Mouse (Mus musculus): ENCODE results near the gene Gm20388.

GRCm38 (mm10) chr8:123536242-123536989 is 3625.8 kb downstream of the Gm20388 start:
- no peak for TF ChIP-seq CTCF (IDR thresholded peaks at IDR 0.05; ENCODE audit: low read depth, low read length)
- no peak for TF ChIP-seq POLR2A (IDR thresholded peaks at IDR 0.05; ENCODE audit: insufficient read depth, low read length)

Data from ES-Bruce4 (cell line).